Mouse (Mus musculus) neural tube, embryonic 10.5 days (tissue): ENCODE measurements around the gene Cfap73.

Source experiments
- DNase-seq: peaks from one replicate; pipeline ENCODE4 v3.0.0-alpha.2; 2017; ENCODE audit warnings: low spot score; ENCODE audit errors: extremely low spot score

Cfap73 gene

GRCm38 (mm10) chr5:120586741-120587615 is 47.1 kb downstream of the Cfap73 start:
- DNase-seq = no peak

GRCm38 (mm10) chr5:120584968-120585367 is 49.1 kb downstream of the Cfap73 start:
- no peak for DNase-seq

- DNase-seq = no peak
Observed at GRCm38 (mm10) chr5:120583511-120583910, 50.5 kb downstream of the Cfap73 start.

GRCm38 (mm10) chr5:120582002-120582401 is 52.0 kb downstream of the Cfap73 start:
- no peak for DNase-seq

- no peak for DNase-seq
Observed at GRCm38 (mm10) chr5:120579898-120580626, 54.0 kb downstream of the Cfap73 start.

GRCm38 (mm10) chr5:120579211-120579897 is 54.7 kb downstream of the Cfap73 start:
- peak; percentile 43 for DNase-seq

GRCm38 (mm10) chr5:120578504-120579081 is 55.4 kb downstream of the Cfap73 start:
- peak; percentile 69 for DNase-seq
